Mouse (Mus musculus) NIH3T3 (cell line): Measurements from ENCODE around the gene Vars.
"Not testable (repeated sequence)": the region's sequence is repeated elsewhere in the genome, so short reads cannot be mapped to it uniquely, and the experiment has no call there.

Experiments
- DNase-seq: peaks from one replicate; pipeline ENCODE4 v3.0.0-alpha.2; 2012; ENCODE audit warnings: low read depth

The Vars gene

DNA sequence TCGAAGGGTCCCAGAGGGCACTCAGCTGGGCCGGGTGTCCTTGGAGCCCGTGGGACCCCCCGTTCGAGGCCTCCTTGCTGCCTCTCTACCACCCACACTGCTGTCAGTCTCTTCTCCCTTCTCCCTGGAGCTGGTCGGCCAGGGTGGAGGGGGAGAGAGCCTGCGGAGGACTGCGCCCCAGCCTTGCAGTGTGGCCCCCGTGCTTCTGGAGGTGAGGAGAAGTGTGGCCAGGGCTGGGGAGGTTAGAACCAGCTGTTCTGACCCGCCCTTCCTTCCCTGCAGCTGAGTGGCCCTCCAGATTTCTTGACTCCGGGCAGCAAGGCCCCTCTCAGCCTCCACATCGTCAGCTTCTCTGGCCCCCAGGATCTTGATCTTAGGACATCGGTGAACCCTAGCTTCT lies 23.5 kb downstream of the Vars start:
- no peak for DNase-seq

DNA sequence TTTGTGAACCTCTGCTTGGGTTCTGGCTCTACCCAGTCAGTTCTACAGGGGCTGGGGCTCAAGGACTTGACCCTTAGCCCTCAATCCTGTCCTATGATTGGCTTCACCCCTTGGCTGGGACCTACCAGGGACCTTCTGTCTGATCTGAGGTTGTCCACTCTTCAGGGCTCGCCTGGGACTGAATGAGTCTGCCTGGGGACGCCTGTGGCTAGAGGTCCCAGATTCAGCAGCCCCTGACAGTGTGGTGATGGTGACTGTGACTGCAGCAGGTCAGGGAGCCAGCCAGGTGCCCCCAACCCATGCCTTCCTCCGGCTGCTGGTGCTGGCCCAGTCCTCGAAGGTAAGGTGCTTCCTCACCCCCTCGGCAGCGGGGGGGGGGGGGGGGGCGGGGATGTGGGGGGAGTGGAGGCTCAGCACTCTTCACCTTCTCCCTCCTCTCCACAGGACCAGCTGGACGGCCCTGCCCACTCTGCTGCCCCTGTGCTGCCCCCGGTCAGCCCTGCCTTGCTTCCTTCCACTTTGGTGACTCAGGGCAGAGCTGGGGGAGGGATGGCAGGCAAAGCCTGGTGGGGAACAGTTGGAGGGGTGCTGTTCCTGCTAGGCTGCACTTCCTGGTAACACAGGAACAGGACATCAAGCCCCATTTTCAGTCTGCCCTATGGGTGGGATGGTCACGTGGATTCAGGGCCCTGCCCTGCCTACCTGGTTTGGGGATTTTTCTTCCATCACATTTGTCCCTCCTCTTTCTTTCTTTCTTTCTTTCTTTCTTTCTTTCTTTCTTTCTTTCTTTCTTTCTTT lies 24.1 kb downstream of the Vars start:
- DNase-seq: peak; percentile 58

DNA sequence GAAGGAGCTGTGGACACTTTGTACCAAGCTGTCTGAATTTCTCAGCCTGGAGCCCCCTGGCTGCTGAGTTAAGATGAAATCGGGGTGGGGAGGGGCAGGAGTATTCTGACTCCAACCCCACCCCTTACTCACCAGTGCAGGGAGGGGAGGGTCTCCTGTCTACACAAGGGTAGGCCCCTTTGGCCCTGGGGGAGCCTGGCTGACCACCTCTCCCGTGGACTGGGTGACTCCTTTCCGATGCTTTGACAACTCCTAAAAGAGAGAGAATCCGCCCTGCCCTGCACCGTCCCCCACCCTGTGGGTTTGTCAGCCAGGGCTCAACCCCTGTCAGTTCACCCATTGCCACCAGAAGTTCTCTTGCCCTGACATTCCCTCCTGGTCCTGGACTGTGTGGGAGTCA lies 25.4 kb downstream of the Vars start:
- DNase-seq: no peak

DNA sequence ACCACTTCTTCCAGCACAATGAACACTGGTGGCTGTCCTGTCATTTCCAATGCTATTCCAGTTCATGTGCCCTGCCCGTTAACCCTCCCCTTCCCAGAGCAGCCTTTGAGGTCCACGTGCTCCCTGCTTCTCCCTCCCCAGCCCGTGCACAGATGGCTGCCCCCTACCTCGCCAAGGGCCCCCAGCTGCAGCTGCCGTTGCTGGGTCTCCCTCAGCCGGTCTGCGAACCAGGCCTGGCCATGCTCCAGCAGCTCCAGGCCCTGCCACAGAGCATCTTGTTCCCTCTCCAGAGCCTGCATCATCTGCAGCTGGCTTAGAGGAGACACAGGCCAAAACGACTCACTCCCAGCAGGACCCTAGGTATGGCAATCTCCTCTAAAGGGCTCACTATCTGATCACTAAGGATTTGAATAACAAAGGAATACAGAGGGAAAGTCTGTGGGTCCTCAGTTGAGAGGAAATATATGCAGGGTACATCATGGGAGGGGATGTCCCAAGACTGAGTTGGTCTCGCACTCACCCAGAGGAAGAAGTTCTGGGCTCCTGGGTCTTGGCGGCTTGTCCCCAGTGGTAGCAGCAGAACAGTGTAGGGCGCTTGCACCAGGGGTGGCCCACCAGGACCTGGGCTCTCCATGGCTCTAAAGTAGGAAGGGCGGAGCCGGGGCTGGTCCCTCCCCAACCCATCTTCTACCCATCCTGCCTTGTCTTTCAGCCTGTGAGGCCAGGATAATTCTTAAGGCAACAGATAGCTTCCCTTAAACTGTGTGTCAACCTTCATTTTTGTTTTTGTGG lies 26.7 kb downstream of the Vars start, which contains the start of gene Sapcd1:
Gene Sapcd1 (minus strand): TSS at position 740 of the 792 bp plus-strand sequence.
- peak; percentile 57 for DNase-seq

DNA sequence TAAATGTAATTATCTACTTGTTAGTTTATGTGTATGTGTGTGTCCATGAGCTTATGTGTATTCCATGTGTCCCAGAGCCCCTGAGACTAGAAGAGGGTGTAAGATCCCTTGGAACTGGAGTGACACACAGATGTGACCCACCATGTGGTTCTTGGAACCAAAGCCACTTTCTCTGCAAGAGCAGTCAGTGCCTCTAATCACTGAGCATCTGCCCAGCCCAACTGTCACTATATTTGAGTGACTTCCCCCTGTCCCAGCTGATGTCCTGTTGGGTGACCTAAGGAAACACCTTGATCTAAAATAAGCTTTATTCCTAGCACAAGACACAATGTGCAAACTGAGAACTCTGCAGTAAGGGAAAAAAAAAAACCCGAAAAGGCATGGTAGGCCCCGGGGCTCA lies 27.5 kb downstream of the Vars start:
- no peak for DNase-seq

DNA sequence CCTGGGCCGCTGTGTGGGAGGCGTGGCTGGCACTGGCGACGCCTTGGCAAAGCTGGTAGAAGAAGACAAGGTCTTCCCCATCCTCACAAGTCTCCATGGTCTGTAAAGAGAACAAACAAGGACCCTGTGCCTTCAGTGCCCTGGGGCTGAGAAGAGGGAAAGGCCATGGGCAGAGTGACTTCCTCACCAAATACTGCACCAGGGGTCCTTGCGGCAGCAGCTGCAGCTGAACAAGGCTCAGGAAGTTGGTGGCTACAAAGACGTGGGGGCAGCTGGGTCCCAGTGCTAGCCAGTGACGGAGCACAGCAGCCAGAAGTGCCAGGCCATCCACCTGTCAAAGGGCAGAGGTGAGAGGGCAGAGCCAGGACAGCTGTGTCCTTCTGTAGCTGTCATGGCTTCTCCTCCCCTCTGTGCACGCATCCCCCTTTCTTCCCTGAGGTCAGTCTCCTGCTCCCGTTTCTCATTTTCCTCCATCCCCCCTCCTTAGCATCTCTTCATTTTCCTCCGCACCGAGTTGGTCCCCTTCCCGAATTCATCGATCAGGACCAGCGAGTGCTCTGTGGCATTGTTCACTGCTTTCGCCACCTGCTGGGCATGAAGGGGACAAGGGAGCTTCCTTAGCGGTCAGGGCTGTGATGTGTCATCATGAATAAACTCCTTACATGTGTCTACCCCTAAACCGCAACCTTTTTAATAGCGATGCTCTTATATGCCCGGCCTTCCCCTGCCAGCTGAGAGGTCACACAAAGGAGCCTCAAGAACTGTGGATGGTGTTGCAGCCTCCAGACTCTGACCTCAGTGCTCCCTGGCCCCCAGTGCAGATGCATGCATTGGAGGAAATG lies 29.1 kb downstream of the Vars start:
- DNase-seq: peak; percentile 53

DNA sequence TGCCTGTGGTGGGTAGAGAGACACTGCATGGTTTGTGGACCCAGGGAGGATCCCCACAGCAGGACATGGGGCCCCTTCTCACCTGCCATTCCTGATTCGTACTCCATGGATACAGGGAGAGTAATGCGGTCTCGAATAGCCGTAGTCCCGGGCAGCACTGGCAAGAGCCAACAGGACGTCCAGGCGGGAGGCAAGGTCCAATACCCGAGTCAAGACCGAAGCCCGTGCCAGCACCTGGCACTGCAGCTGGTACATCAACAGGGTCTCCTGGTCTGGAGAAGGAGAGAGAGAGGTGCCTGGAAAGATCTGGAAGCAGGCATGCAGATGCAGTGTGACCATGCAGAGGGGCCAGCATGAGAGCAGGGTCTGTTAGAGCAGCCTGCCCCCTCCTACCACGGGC lies 30.5 kb downstream of the Vars start:
- no peak for DNase-seq

DNA sequence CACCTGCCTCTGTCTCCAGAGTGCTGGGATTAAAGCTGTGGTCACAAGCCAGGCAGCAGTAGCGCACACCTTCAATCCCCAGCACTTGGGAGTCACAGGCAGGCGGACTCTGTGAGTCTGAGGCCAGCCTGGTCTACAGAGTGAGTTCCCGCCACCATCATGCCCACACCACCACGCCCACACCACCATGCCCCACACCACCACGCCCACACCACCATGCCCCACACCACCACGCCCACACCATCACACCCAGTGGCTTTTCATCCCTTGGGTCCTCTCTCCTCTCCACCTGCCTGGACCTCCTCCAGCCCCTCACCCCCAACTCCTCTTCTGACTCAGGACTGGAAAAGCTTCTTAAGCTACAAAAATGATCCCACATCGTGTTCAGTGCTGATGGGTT lies 31.1 kb downstream of the Vars start:
- no peak for DNase-seq

DNA sequence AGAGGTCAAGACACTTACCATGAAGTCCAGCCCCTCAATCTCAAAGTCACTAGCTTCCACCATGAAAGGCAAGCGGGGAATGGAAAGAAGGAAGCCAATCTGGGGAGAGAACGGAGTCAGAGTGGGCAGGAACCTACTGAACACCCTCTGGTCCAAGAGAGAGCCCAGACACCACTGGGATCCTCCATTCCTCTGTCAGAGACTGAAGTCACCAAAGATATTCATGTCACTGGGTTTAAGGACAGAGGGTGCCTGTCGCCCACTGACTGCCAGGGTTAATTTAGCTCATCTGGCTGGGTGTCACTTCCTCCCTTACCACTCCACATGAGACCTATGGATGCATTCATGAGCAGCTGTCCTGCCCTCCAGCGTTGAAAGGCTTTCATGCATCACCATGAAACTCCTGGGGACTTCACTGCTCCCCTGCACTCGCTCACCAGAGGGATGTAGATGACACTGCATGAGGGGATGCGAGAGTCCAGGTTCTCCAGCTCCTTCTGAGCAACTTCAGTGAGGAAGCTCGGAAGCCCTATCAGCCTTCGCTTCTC lies 31.6 kb downstream of the Vars start:
- no peak for DNase-seq

DNA sequence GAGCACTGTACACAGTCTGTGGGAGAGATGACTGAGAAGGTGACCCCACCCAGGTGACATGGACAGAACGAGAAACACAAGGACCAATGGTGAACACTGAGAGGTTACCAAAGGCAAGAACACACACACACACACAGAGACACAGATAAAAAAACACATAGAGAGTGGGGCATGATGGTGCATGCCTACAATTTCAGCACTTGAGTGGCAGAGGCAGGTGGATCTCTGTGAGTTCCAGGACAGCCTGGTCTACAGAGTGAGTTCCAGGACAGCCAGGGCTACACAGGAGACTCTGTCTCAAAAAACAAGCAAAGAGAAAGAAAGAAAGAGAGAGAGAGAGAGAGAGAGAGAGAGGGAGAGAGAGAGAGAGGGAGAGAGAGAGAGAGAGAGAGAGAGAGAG lies 32.9 kb downstream of the Vars start:
- DNase-seq: not testable (repeated sequence)

DNA sequence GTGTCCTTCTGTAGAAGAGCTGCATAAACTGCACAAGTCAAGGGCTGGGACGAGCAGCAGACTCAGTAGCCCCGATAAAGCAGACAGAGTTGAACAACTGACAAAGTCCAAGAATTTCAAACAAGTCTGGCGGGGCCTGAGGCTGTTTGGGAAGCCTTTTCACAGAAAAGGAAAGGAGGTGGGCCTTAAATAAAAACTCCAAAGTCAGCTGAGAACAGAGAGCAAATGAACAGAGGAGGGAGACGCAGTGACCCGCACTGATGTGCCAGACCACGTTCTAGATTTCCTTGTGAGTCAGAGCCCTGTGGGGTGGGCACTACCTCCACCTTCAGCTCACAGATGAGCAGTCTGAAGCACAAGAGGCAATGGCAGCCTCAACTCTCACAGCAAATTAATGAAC lies 34.1 kb downstream of the Vars start:
- peak; percentile 50 for DNase-seq

DNA sequence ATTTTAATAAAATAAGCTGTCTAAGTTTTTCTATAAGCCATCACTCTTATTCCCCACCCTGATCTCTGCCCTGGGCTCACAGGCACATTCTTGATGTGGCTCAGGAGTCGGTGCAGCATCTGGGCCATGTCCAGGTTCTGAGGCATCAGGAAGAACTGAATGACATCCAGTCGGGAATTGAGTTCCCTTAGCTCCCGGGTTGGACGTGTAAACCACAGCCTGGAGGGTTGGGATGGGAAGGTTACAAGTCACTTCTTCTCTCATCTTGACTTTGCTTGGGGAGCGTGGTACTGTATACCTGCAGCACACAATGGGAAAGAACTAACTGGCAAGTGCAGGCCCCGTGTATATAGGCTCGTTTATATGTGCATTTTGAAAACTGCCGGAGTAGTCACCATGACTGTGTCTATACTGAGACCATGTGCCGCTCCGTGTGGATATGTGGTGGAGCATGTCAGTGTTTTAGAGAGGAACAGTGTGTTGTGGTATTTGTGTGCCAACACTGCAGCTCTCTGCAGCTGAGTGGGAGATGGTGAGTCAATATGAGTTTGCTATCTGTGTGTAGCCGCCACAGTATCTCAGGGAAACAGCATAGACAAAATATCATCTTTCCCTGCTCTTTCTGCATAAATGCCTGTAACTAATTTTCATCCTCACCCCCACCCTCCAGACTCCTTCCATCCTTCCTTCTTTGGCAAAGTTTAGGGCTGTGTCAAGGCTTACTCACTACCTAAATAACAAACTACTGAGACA lies 38.5 kb downstream of the Vars start:
- peak; percentile 88 for DNase-seq

DNA sequence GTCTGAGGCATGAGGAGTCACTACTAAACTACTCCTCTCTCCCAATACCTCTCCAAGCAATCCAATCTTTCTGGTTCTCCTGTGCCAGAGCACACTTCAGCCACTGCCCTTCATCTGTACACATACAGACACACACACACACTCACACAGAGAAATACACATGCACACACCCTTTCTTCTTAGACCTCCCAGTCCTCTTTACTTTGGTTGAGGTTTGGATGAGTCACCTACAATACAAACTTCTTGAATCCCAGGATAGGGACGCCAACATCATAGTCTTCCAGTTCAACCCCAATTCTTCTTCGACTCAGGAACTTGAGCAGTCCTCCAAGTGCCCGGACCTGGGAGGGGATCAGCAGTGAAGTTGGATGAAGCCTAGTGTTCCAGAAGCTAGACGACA lies 43.0 kb downstream of the Vars start:
- DNase-seq: peak; percentile 55

DNA sequence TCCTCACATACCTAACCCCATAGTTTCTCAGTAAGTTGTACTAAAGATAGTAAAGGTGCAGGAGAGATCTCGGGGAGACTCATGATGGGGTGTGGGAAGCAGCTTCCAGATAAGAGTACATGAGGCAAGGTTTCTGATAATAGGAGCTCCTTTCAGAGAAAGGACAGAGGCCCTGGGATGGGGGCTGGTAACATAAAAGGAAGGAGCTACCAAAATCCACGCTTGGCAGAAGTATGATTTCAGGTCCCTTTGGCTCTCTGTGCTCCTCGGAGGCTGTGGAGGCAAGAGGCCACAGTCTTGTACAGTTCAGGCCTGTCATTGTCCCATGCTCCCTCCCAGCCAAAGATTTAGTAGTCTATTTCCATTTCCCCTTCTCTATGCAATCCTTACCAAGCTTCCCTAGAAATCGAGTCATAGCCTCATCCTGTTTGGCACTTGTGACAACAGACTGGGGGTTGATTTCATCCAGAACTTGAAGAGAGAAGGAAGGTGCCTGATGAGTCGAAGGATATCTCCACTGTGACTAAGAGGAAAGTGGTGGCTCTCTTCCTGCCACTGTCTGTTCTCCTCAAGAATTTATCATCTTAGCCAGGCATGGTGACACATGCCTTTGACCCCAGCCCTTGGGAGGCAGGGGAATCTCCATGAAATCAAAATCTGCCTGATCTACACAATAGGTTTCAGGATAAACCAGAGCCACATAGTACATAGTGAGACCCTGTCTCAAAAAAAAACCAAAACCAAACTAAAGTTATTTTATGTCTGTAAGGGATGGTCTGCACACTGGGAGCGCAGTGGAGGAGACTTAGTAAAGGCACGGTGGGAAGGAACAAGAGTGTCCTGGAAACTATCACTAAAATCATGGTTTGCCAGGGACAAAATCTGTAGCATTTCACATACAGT lies 44.4 kb downstream of the Vars start:
- DNase-seq: no peak

DNA sequence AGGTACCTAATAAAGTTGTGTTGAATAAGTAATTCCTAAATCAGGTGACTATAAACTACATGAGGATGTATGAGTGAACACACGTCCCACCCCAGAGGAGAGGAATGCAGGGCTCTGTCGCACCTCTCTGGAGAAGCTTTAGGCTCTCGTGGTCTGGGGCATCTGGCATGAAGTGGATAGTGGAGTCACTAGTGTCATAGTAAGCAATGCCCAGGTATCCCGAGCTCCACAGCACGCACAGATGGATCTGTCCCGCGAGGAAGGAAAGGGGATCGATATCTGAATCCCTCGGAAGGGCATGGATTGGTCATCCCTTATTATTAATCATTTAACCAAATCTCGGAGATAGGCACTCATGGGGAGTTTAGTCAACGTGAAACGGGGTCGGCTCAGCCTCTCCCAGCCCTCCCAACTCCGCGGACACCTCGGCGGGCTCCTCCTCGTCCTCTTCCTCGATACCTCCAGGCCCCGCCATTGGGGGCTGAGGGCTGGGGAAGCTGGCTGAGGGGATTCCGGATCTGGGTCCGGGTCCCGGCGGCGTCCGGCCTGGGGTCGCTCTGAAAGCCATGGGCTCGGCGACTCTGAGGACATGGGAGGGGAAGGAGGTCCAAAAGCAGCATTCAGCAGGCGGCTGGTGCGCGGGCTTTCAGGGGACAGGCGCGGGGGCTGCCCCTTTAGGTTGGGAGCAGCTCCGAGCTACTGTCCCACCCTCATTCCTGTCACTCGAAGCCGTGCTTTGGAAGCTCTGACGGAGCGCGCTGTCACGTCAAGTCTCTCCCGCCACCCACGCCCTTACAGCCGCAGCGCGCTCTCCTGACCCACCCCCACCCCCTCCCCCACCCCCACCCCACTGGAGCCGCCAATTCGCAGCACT lies 45.3 kb downstream of the Vars start:
- DNase-seq: no peak

DNA sequence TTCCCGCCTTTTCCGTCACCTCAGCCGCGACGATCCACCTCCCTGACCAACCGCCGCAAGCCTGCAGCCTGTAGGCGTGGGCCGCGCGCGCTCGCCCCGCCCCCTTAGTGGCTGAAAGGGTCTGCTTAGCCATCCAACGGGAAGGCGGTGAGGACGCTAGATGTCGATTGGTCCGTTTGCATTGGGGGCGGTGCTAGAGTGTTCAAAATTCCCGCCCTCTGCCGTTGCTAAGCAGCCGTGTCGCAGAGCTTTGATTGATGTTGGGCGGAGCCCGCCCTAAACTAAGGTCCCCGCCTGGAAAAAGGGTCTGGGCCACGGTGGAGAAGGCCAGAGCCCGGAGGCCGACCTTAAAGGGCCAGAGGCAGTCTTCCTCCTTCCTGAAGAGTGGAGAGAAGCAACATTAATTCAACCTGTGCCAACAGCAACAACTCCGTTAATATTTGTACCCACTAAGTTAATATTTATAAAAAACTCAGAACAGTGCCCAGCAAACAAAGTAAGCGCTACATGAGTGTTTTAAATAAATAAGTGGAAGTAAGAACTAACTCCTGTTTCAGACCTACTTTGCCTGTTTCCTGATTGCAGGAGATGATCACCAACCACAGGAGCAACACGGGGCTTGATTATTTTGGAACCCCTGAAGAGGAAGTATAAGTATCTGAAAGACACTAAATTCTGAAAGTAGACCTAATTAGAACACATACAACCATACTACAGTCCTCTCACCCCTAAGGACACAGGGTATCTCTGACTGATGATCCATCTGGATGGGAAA lies 46.1 kb downstream of the Vars start, which contains the start of gene Msh5:
Gene Msh5 (minus strand): TSS at position 65 of the 775 bp plus-strand sequence.
- DNase-seq: peak; percentile 99

DNA sequence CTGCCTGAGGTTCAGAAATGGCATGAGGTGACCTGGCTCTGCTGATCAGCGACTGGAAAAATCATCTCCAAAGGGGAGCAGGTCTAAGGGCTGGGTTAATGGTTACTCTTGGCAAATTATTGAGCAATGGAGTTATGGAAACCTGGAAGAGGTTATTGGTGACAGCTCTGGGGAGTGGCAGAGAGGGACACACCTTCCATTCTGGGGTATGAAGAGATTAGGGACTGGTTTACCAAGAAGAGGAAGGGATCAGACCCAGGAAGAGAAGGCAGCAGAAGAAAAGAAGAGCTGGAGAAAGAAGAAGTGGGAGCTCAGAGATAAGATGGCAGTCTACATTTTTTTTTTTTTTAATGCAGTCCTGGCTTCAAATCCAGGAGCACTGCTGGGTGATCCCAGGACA lies 46.9 kb downstream of the Vars start:
- DNase-seq: no peak

DNA sequence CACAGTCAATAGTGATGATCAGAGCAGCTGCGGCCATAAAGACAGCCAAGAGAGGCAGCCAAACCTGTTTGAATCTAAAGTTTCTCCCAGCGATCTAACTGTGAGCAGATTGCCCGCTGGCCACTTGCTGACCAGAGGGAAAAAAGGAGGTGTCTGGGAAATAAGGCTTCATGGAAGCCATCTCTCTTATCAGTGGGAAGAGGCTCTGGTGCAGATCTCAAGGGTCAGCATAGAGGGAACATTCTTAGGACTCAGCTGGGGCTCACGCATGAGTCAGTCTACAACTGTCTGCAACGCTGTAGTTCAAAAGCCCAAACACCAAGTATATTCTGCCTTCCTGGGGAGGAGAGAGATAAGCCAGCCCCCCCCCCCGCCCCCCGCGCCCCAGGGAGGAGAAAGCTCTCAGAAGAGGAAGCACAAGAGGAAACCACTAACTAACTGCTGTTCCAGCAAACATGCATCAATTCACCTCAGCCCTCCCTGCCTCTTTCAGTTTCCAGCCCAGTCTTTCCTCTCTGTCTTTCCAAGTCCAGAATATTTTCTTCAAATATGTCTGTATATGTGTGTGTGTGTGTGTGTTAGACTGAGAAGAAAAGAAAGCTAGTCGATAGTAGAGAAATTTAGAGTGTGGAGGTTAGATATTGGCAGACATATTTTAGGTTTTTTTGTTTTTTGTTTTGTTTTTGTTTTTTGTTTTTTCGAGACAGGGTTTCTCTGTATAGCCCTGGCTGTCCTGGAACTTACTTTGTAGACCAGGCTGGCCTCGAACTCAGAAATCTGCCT lies 47.6 kb downstream of the Vars start:
- DNase-seq: peak; percentile 53
